In genomic region chr15:58731952-58732642, GRCm38 (mm10) we compare ENCODE assay signal across 8 mouse cellular contexts.
DNase-seq lines count a peak whose midpoint lies in the region; ATAC-seq and TF ChIP-seq lines count a peak whose summit lies in the region.

No protein-coding gene starts in this region.

- no peaks in the 10 kb centered on the region for H3K36me3 ChIP-seq in heart, embryonic 10.5 days
- no peaks in the 10 kb centered on the region for H3K36me3 ChIP-seq in C2C12 (ENCODE audit: control insufficient read depth, insufficient read depth)
- H3K36me3 ChIP-seq in embryonic facial prominence, embryonic 10.5 days (replicated peaks), result no peaks in the 10 kb centered on the region

- peak; percentile 83 for ATAC-seq in inflammation-experienced regulatory T-cells, adult 6 months

- no peaks in the 10 kb centered on the region for H3K79me3 ChIP-seq in C2C12 (ENCODE audit: low read depth)

- no peaks in the 10 kb centered on the region for H3K27me3 ChIP-seq in heart, embryonic 10.5 days (ENCODE audit: insufficient read depth, poor library complexity, severe bottlenecking)
- H3K27me3 ChIP-seq in C2C12 (ENCODE audit: control insufficient read depth, insufficient read depth, insufficient read length), result peaks cover 8% of the 10 kb centered on the region
- H3K27me3 ChIP-seq in embryonic facial prominence, embryonic 10.5 days (replicated peaks; ENCODE audit: low read depth, poor library complexity, severe bottlenecking), result no peaks in the 10 kb centered on the region

- no peak overlapping the region for H3K4me3 ChIP-seq in heart, embryonic 10.5 days
- H3K4me3 ChIP-seq in C2C12 (ENCODE audit: insufficient read depth, poor library complexity, severe bottlenecking), result no peak overlapping the region
- no peak overlapping the region for H3K4me3 ChIP-seq in embryonic facial prominence, embryonic 10.5 days

- no peak for TF ChIP-seq CTCF in C2C12 (IDR thresholded peaks at IDR 0.05; ENCODE audit: control insufficient read depth, insufficient read depth, insufficient read length)

- H3K4me1 ChIP-seq in heart, embryonic 10.5 days, result peaks cover 20% of the 10 kb centered on the region
- peaks cover 19% of the 10 kb centered on the region for H3K4me1 ChIP-seq in embryonic facial prominence, embryonic 10.5 days

- no peak for DNase-seq in heart, embryonic 10.5 days (ENCODE audit: low spot score)
- no peak for DNase-seq in heart, adult 11 months
- DNase-seq in embryonic facial prominence, embryonic 10.5 days (ENCODE audit: low spot score), result peak; percentile 43
- DNase-seq in ovary, adult 18-20 months (ENCODE audit: low spot score), result no peak
- DNase-seq in spleen, postnatal 14 days (ENCODE audit: low spot score in 2 of 2), result no peak
- DNase-seq in lung, postnatal 25 days (ENCODE audit: low spot score), result no peak

- H3K79me2 ChIP-seq in C2C12 (ENCODE audit: control insufficient read depth, insufficient read depth), result no peaks in the 10 kb centered on the region

- no peak overlapping the region for H3ac ChIP-seq in C2C12 (ENCODE audit: control insufficient read depth, insufficient read length, low read depth)

- no peaks in the 10 kb centered on the region for H3K9me3 ChIP-seq in heart, embryonic 10.5 days
- H3K9me3 ChIP-seq in embryonic facial prominence, embryonic 10.5 days, result no peaks in the 10 kb centered on the region

- 0 out of 2 replicates have a peak overlapping the region, but pooled peaks have one; percentile 8 for H3K27ac ChIP-seq in heart, embryonic 10.5 days
- H3K27ac ChIP-seq in embryonic facial prominence, embryonic 10.5 days (replicated peaks), result peak overlapping the region; percentile 63

- 45% methylated on average over 13 of the region's 13 CpGs for WGBS in heart, embryonic 10.5 days
- 51% methylated on average over 13 of the region's 13 CpGs for WGBS in embryonic facial prominence, embryonic 10.5 days

TF ChIP-seq in C2C12, 6 proteins besides CTCF, POLR2A, EP300 and RAD21:
- TF ChIP-seq MYOG (IDR thresholded peaks at IDR 0.05; ENCODE audit: control insufficient read depth, extremely low read depth, insufficient read length) (no peak), FOSL1 (IDR thresholded peaks at IDR 0.05; ENCODE audit: insufficient read depth, low read length, poor library complexity, severe bottlenecking) (no peak), MYOD1 (IDR thresholded peaks at IDR 0.05; ENCODE audit: control insufficient read depth, insufficient read length, low read depth) (no peak), USF1 (IDR thresholded peaks at IDR 0.05; ENCODE audit: low read depth) (peak; percentile 12)
TF ChIP-seq in C2C12: peak in this region for 1.
